Mouse (Mus musculus): Measurements from ENCODE around the gene D430042O09Rik. TPM values are rescaled to one million over a fixed set of nuclear protein-coding genes. Genes with fewer than 3 reads are reported as not detected.

The D430042O09Rik gene
- total RNA-seq, 2 experiments from 2014 or later = 1.9 to 4.1 TPM

GRCm38 (mm10) chr7:125786105-125786504, 78.4 kb downstream of the D430042O09Rik start:
- ATAC-seq (replicated peaks; ENCODE audit: low FRiP score, poor library complexity, severe bottlenecking) = no peak

DNA sequence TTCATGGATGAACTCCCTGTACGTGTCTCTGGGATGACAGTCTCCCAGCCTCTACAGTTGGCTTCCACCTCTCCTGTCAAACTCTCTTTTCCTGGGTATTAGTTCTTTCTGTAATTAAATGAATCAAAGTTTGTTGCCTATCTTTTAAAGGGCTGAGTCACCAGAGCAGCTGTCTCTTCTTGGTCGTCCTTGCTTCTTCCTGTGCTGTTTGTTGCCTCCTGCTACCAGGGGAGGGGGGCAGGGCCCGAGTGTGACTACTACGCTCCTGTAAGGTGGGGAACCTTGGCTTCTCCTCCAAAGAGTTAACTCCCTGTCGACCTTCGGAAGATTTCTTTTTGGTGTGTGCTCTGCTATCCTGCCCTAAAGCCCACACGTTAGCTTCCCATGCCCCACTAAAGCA, 79.4 kb downstream of the D430042O09Rik start:
- ATAC-seq (replicated peaks; ENCODE audit: low FRiP score, poor library complexity, severe bottlenecking) = no peak

DNA sequence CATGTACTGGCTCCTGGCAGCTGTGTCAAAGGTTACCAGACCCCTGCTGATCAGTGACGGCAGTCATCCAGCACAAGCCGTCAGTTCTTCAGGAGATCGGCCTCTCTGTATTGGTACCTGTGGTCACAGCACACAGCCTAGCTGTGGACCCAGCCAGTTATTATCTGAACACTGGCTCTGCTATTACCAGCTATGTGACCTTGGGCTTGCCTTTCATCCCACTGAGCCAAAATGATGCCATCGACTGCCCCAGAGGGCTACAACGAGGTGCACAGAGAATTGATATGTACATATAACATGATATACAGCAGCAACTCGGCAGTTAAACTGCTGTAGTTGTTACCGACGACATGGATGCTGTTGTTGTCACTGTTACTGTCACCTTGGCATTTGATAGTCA, 82.4 kb downstream of the D430042O09Rik start:
- ATAC-seq (replicated peaks; ENCODE audit: low FRiP score, poor library complexity, severe bottlenecking) = no peak

DNA sequence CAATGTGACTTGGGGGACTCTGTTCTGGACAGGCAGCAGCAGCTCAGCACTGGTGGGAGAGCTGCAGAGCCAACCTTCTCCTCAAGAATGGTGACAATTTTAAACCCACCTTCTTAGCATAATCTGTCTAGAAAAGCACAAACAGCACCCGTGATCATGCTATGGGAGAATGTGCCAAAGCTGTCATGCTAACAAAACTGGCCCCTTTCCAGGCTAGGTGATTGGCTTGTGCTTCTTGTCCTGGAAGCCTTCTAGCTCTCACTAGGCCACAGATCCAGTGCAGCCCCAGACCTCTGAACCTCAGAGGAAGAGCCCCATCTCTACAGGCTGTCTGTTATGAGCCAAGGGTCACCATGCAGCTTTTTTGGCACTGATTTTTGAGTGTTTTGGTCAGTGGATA, 98.9 kb downstream of the D430042O09Rik start:
- ATAC-seq (replicated peaks; ENCODE audit: low FRiP score, poor library complexity, severe bottlenecking) = no peak

GRCm38 (mm10) chr7:125808210-125808609, 100.5 kb downstream of the D430042O09Rik start:
- no peak for ATAC-seq (replicated peaks; ENCODE audit: low FRiP score, poor library complexity, severe bottlenecking)

DNA sequence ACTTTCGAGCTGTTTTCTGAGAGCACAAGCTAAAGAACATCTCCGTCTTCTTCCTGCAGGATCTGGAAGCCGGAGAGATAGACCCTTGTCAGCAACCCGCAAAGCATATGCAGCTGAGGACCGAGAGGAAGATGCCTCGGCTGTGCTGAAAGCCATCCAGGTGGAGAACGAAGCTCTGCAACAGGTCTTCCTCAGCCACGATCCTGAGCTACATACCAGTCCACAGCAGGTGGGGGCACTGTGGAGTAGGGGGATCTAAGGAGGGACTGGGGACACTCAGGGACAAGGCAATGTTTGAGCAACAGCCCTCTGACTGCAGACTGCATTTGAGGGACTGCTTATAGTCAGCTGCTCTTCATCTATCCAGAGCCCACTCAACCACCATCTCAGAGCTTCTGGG, 105.0 kb downstream of the D430042O09Rik start:
- ATAC-seq (replicated peaks; ENCODE audit: low FRiP score, poor library complexity, severe bottlenecking) = no peak

- no peak for ATAC-seq (replicated peaks; ENCODE audit: low FRiP score, poor library complexity, severe bottlenecking)
These were observed 108.0 kb downstream of the D430042O09Rik start for GRCm38 (mm10) chr7:125815733-125816132.

GRCm38 (mm10) chr7:125818301-125818712, 110.6 kb downstream of the D430042O09Rik start:
- no peak for ATAC-seq (replicated peaks; ENCODE audit: low FRiP score, poor library complexity, severe bottlenecking)

- no peak for ATAC-seq (replicated peaks; ENCODE audit: low FRiP score, poor library complexity, severe bottlenecking)
These were observed 112.5 kb downstream of the D430042O09Rik start for GRCm38 (mm10) chr7:125820233-125820632.

GRCm38 (mm10) chr7:125826425-125826824, 118.7 kb downstream of the D430042O09Rik start:
- ATAC-seq (replicated peaks; ENCODE audit: low FRiP score, poor library complexity, severe bottlenecking) = no peak

DNA sequence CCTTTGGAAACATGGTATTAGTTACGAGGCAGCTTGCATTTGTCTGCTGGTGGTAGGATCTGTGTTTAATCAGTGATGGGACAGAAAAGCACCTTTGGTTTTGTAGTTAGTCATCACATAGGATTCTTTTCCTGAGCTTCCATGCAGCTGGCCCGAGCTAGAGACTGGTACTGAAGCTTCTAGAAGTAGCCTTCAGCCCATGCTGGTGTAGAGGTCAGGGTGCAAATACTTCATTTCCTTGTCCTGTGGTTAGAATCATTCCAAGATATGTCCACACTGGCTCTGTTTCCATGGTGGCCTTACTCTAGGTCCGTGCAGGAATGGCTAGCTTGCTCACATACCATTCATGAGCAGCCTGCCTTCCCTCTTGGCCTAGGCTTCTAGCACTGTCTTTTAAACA, 119.2 kb downstream of the D430042O09Rik start:
- no peak for ATAC-seq (replicated peaks; ENCODE audit: low FRiP score, poor library complexity, severe bottlenecking)

DNA sequence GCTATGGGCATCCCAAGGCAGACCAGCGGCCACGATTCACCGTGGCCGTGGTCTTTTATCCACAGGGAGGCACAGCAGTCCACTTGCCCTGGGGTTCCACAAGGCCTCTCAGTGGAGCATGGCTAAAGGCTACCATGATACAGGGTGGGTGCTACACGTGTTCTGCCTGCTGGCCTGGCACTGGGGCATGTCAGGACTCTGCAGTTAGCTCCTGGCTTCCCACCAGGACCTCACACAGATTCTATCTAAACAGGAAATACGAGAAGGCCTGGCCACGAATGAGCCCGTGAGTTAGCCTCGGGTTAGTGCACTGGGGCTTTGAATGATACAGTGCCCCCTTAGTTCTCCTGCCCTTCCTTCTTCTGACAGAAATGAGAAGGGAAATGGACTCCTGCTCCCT, 119.7 kb downstream of the D430042O09Rik start:
- ATAC-seq (replicated peaks; ENCODE audit: low FRiP score, poor library complexity, severe bottlenecking) = no peak

DNA sequence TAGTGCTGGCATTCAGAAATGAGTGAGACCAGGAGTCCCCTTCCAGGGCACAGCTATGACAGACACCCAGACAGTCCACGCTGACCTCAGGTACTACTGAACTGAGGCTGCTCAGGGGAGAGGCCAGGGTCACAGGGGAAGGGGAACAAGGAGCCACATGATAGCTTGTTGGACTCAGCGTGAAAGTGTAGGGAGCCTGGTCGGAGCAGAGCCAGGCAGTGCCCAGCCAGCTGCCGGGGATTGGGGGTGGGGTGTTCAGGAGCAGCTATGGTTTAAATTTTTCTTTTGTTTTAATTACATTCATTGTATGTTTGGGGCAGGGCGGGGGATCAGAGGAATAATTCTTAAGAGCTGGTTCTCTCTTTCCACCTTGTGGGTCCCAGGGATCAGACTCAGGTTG, 120.9 kb downstream of the D430042O09Rik start:
- ATAC-seq (replicated peaks; ENCODE audit: low FRiP score, poor library complexity, severe bottlenecking) = no peak

- ATAC-seq (replicated peaks; ENCODE audit: low FRiP score, poor library complexity, severe bottlenecking) = no peak
These were observed 121.5 kb downstream of the D430042O09Rik start for GRCm38 (mm10) chr7:125829121-125829666.

GRCm38 (mm10) chr7:125832767-125833166, 125.1 kb downstream of the D430042O09Rik start:
- ATAC-seq (replicated peaks; ENCODE audit: low FRiP score, poor library complexity, severe bottlenecking) = no peak

DNA sequence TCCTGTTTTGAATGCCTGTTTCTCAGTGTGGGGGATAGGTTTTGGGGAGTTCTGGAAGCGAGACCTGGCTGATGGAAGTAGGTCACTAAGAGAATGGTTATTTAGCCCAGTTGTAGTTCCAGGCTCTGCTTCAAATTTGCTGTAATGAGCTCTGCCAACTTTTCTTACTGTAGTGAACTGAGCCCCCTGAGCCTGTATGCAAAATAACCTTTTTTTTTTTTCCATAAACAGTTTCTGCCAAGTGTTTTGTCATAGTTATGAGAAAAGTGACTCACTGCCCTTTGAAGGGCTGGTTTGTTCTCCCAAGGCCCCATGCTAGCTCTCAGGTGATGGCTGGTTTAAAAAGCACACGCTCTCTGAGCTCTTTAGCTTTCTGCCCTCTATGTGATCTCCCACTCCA, 125.8 kb downstream of the D430042O09Rik start:
- no peak for ATAC-seq (replicated peaks; ENCODE audit: low FRiP score, poor library complexity, severe bottlenecking)

GRCm38 (mm10) chr7:125838078-125838742, 130.5 kb downstream of the D430042O09Rik start:
- no peak for ATAC-seq (replicated peaks; ENCODE audit: low FRiP score, poor library complexity, severe bottlenecking)

- no peak for ATAC-seq (replicated peaks; ENCODE audit: low FRiP score, poor library complexity, severe bottlenecking)
These were observed 137.9 kb downstream of the D430042O09Rik start for GRCm38 (mm10) chr7:125845611-125846010.

GRCm38 (mm10) chr7:125846866-125847527, 139.3 kb downstream of the D430042O09Rik start:
- no peak for ATAC-seq (replicated peaks; ENCODE audit: low FRiP score, poor library complexity, severe bottlenecking)

DNA sequence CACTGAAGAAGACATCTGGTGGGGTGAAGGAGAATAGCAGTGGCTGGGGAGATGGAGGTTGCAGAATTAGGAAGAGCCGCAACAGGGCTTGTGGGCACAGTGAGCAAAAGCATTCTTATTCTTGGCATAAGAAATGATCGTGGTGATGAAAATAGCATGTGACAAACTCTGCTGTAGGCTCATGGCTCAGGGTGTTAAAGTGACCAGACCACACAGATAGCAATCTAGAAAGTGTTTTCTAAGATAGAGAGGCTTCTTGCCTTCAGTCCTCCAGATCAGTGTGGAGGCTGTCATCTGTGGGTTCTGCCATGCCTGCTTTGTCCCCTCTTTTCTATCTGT, 139.8 kb downstream of the D430042O09Rik start:
- ATAC-seq (replicated peaks; ENCODE audit: low FRiP score, poor library complexity, severe bottlenecking) = no peak

GRCm38 (mm10) chr7:125859564-125859963, 151.9 kb downstream of the D430042O09Rik start:
- no peak for ATAC-seq (replicated peaks; ENCODE audit: low FRiP score, poor library complexity, severe bottlenecking)

Measured in erythroblast, adult 5-6 weeks (primary cell).